Mouse (Mus musculus) retina, embryonic 14.5 days (tissue): ENCODE results near the gene Fgf10.

Source experiments
- DNase-seq: peaks from one replicate; pipeline ENCODE4 v3.0.0-alpha.2; 2015; ENCODE audit warnings: low spot score

The Fgf10 gene

GRCm38 (mm10) chr13:118669491-118669890 is at the start of gene Fgf10:
Gene Fgf10 (plus strand): TSS chr13:118669791.
- DNase-seq: no peak

GRCm38 (mm10) chr13:118629661-118630428 is 39.7 kb upstream of the Fgf10 start:
- no peak for DNase-seq

DNA sequence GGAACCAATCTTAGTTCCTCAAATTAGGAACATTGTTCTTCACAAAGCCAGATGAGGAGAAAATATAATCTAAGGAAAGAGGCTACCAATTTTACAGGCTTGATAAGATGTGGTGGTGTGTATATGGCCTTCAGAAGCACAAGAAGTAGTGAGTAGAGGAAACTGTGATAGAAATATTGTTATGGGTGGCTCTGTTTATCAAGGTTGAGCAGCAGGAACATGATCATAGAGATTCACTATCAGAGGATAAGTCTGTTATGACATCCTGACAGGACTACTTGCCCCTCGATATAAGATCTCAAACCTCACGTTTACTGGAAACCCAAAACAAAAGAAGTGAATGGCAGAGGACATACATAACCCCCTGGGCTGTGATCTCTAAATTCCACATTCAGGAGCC is 38.1 kb upstream of the Fgf10 start:
- no peak for DNase-seq

DNA sequence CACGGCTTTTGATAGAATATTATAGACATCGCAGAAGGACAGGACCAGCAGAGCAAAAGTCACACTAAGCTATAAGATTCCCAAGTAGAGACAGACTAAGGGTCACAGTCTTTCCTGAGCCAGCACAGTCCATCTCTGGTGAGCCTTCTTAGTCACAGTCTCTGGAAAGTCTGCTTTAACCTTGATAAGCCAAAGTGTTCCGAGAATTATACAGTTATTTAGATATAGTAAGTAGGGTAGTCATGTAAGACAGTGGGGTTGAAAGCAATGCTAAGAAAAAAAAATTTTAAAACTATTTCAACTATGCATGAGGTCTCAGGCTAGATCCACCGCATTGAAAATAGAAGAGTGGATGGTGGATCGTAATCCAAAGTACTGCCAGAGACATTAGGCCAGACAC is 33.5 kb upstream of the Fgf10 start:
- no peak for DNase-seq

- DNase-seq: no peak
Observed at GRCm38 (mm10) chr13:118642585-118642984, 27.0 kb upstream of the Fgf10 start.

GRCm38 (mm10) chr13:118643138-118643537 is 26.5 kb upstream of the Fgf10 start:
- no peak for DNase-seq

DNA sequence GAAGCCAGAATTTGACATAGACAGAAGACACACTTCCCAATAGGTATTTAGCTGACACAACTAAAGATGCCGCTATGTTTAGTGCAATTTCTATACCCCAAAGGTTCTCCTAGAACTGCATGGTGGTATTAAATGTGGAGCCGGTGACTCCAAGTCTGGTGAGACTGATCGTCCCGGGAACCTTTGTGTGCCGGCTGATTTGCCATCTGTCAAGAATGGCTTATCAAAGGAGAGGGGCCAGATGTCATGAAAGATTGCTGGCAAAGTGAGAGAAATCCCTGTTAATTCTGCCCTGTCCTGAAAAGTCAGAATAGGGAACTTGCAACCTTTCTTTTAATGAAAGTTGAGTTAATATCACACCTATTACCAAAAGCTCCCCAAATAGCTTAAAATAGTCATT is 12.6 kb upstream of the Fgf10 start:
- no peak for DNase-seq

DNA sequence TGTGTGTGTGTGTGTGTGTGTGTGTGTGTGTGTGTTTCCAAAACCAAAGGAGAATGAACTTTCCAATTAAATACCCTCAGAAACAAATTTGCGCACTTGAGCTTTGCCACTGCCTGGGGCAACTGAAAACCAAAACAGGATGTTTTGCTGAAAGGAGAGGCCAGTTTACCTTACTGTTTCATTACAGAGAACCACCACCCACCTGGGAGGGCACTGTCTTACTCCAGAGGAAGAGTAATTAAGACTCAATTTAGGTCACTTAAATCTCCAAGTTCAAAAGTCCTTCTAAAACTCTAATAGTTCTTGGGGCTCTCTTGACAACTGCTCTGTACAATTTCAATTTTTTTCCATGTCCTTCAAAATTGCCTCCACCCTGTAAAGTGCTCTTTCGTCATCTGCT is 11.6 kb upstream of the Fgf10 start:
- no peak for DNase-seq

- DNase-seq: no peak
Observed at GRCm38 (mm10) chr13:118658608-118659326, 10.8 kb upstream of the Fgf10 start.

DNA sequence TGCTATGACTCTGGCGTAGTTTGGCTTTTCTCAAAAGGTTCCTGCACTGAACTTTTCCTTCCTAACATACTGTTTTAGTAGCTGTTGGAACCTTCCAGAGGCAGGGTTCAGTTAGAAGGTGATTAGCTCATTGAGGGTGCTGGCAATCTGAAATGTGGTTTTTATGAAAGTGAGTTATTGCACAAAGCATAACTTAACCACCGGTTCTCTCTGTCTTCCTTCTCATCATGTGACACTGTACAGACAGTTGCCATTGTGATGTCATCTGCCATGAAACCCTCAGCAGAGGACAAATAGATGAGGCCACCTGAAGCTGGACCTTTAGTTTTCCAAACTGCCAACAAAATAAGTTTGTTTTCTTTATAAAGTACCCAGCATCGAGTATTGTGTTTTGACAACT is 7.9 kb upstream of the Fgf10 start:
- no peak for DNase-seq

GRCm38 (mm10) chr13:118664901-118665300 is 4.7 kb upstream of the Fgf10 start:
- DNase-seq: no peak

- DNase-seq: no peak
Observed at GRCm38 (mm10) chr13:118679228-118679627, 9.6 kb downstream of the Fgf10 start.

- DNase-seq: no peak
Observed at GRCm38 (mm10) chr13:118693049-118693448, 23.5 kb downstream of the Fgf10 start.

GRCm38 (mm10) chr13:118695103-118695502 is 25.5 kb downstream of the Fgf10 start:
- no peak for DNase-seq

- no peak for DNase-seq
Observed at GRCm38 (mm10) chr13:118703727-118704126, 34.1 kb downstream of the Fgf10 start.

- no peak for DNase-seq
Observed at GRCm38 (mm10) chr13:118705716-118706115, 36.1 kb downstream of the Fgf10 start.

DNA sequence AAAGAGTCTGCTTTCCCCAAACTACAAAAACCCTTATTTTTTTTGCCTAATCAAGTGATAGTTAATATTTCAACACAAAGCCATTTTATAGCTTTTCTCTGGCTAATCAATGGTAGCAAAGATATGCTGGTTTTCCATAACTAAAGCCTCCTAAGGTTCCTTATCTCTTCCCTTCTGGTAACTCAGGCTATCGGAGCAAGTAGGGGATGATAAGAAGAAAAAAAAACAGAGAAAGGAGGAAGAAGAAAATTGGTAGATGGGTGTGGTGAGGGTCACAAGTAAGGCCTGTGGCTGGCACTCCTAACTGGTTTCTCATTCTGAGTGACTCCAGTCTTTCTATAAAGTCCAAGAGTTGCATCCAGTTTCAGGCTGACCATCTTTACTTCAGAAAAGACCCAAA is 40.3 kb downstream of the Fgf10 start:
- no peak for DNase-seq

DNA sequence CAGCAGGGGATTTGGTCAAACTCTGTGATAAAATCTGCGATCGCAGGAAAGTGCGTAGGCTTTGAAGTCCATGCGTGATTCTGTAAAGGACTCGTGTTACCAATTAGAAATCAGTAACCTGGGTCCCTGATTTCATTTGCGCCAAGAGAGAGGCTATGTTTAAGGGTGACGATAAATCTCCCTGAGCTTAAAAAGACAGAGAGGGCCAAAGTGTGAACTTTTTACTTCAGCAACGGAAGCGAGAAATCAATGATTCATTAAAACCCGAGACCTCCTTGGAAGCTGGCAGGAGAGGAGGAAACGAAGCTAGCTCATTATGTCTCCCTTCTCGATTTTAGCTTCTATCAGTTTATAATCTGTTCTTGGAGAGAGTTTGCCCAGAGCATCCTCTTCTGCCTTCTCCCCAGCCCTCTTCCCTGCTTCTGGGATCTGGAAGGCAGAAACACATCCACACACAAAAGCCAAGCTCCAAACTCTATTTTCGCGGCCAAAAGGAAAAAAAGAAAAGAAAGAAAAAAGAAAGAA is 44.1 kb downstream of the Fgf10 start:
- peak; percentile 12 for DNase-seq

GRCm38 (mm10) chr13:118714284-118715065 is 44.9 kb downstream of the Fgf10 start:
- DNase-seq: peak; percentile 64

GRCm38 (mm10) chr13:118715066-118716018 is 45.8 kb downstream of the Fgf10 start:
- peak; percentile 47 for DNase-seq

GRCm38 (mm10) chr13:118716265-118716664 is 46.7 kb downstream of the Fgf10 start:
- DNase-seq: peak; percentile 21
